Mouse (Mus musculus): ENCODE data around the gene Birc5. TPM values are rescaled to one million over a fixed set of nuclear protein-coding genes. Genes with fewer than 3 reads are reported as not detected.

Gene Birc5
- polyA plus RNA-seq, 1 experiment from 2014 or later = 26.7 TPM

DNA sequence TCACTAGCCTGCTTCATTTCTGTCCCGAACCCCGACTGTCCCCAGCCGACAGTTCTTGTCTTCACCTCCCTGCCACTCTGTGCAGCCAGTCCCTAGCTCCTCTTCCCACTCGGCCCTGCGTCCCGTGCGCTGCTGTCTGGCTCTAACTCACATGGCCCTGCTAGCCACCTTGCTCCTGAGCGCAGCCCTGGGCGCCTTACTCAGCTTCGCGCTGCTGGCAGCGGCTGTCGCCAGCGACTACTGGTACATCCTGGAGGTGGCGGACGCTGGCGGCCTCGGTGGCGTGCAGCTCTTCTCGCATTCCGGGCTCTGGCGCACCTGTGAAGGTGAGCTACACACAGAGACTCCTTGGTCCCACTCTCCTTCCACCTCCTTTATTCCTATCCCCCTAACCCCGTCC is 11.6 kb downstream of the Birc5 start, which contains the start of gene Tmem235:
Tmem235 (plus strand) TSS at position 152 of the 400 bp plus-strand sequence.
- Histone ChIP-seq H3K4me3 (replicated peaks) (no peak within 1 kb of the TSS), H3K27ac (replicated peaks) (no peak within 1 kb of the TSS), H3K4me1 (peaks cover 13% of the 10 kb centered on the region), H3K36me3 (no peaks in the 10 kb centered on the region), H3K9ac (replicated peaks) (0 out of 2 replicates have a peak within 1 kb of the TSS, but pooled peaks have one; percentile 14), H3K9me3 (replicated peaks) (no peaks in the 10 kb centered on the region), H3K27me3 (replicated peaks) (peaks cover 32% of the 10 kb centered on the region), H3K4me2 (peak within 1 kb of the TSS; percentile 26; the same call in 1 of the 2 replicates)
- no peak for ATAC-seq (ENCODE audit: low FRiP score)
- 4% methylated on average over 23 of the region's 23 CpGs for WGBS

DNA sequence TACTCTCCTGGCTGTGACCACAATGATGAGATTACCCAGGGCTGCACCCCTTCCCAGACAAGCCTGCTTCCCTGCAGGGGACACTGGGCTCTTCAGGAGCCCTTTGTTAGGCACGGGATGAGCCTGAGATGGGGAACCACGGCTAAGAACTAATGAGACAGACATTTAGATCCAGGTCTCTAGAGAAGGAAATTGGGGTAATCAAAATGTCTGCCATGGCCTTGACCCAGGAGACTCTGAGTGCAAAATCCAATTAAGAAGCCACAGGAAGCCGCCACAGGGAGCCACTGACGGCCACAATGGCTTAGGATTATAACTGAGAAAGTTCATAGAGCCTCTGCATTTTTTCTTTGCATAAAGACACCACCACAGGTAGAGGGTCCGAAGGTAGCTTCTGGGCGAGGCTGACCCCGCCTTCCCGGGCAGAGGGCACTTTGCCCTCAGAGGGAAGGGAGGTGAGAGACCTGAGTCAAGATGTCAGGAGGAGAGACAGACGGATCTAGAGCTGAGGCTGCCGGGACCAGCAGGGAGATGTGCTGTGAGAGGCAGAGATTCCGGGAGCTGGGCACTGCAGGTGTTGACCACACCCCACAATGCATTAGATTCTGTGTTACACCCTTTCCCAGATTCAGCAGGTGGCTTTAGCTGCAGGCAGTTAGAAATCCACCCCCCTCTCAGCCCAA is 14.3 kb downstream of the Birc5 start:
- no peak overlapping the region for H3K4me3 ChIP-seq (replicated peaks)
- H3K36me3 ChIP-seq = no peaks in the 10 kb centered on the region
- H3K9me3 ChIP-seq (replicated peaks) = no peaks in the 10 kb centered on the region
- H3K4me1 ChIP-seq = peaks cover 25% of the 10 kb centered on the region
- no peak for ATAC-seq (ENCODE audit: low FRiP score)
- no peak overlapping the region for H3K9ac ChIP-seq (replicated peaks)
- peaks cover 32% of the 10 kb centered on the region for H3K27me3 ChIP-seq (replicated peaks)
- H3K27ac ChIP-seq (replicated peaks) = no peak overlapping the region
- WGBS = 40% methylated on average over 11 of the region's 11 CpGs
- H3K4me2 ChIP-seq = no peak overlapping the region

DNA sequence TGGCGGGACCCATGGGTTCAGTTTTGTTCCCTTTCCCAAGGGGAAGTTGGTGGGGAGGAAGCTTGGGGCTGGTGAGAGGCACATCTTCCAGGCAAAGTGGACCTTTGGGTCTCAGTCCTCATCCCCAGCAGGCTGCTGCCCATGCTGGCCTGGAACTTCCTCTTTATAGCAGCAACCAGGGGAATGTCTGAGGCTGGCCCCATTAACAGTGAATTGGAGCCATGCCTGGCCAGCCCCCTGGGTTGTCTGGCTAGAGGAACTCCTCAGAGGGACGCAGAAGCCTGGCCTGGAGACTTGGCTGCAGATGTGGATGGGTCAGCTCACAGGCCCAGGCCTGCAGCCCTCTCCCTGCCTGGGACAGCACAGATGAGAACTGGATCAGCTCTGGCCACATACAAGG is 15.8 kb downstream of the Birc5 start:
- Histone ChIP-seq H3K4me3 (replicated peaks) (no peak overlapping the region), H3K27me3 (replicated peaks) (peaks cover 25% of the 10 kb centered on the region), H3K9ac (replicated peaks) (no peak overlapping the region), H3K4me2 (no peak overlapping the region), H3K36me3 (no peaks in the 10 kb centered on the region), H3K9me3 (replicated peaks) (no peaks in the 10 kb centered on the region), H3K4me1 (peaks cover 25% of the 10 kb centered on the region), H3K27ac (replicated peaks) (no peak overlapping the region)
- 62% methylated on average over 2 of the region's 2 CpGs for WGBS
- no peak for ATAC-seq (ENCODE audit: low FRiP score)

DNA sequence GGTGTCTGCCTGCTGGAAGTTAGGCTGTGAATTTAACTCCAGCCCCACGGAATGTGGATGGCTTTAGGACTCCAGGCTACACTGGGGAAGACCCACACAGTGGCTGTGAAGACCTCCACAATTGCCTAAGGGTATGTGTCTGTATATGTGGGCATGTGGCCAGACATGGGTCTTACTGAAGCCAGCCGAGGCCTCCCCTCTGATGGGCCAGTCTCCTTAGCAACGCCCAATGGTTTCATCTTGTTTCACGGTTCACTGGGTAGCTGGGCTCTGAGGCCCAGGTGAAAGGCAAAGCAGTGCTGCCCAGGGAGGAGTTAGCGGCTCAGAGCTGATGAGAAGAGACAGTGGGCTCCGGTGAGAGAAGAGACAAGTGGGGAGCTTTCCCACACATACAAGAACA is 16.9 kb downstream of the Birc5 start:
- no peaks in the 10 kb centered on the region for H3K9me3 ChIP-seq (replicated peaks)
- no peak for ATAC-seq (ENCODE audit: low FRiP score)
- peak overlapping the region; percentile 13; the same call in 1 of the 2 replicates for H3K27ac ChIP-seq (replicated peaks)
- no peak overlapping the region for H3K4me2 ChIP-seq
- H3K9ac ChIP-seq (replicated peaks) = no peak overlapping the region; the same call in 1 of the 2 replicates
- peaks cover 18% of the 10 kb centered on the region for H3K4me1 ChIP-seq
- peaks cover 13% of the 10 kb centered on the region for H3K27me3 ChIP-seq (replicated peaks)
- H3K4me3 ChIP-seq (replicated peaks) = no peak overlapping the region
- 7% methylated on average over 6 of the region's 6 CpGs for WGBS
- no peaks in the 10 kb centered on the region for H3K36me3 ChIP-seq

DNA sequence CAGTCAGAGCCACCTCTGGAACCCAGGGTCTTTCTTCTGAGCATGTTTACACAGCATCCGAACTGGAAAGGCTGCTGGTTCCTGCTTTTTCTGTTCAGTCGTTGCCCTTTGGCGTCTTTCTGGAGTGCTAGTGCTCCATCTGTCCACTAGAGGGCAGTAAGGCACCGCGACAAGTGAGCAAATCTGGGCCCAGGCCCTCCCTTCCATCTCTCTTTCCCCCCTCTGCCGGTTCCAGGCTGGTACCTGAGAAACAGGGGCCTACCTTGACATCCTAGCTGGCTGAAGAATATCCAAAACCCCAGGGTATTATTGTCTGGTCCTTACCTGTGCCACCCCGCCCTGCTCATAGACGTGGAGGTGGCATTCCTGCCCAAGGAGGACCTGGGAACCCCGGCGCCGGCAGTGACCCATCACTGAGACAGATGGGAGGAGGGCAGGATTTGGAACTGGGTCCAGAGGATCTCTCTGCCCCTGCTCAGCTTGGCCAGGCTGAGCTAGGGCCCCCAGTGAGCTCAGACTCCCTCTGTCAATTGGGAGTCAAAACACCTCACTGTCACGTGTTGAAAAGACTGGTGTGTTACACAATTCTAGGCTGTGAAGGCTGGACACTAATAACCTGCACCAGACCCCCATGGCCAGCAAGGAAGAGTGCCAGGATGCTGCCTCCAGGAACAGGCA is 21.8 kb downstream of the Birc5 start:
- ATAC-seq (ENCODE audit: low FRiP score) = 0 out of 2 replicates have a peak, but pooled peaks have one; percentile 17
- no peaks in the 10 kb centered on the region for H3K36me3 ChIP-seq
- WGBS = 37% methylated on average over 12 of the region's 12 CpGs
- no peaks in the 10 kb centered on the region for H3K9me3 ChIP-seq (replicated peaks)
- 0 out of 2 replicates have a peak overlapping the region, but pooled peaks have one; percentile 20 for H3K9ac ChIP-seq (replicated peaks)
- H3K4me1 ChIP-seq = peaks cover 35% of the 10 kb centered on the region
- no peak overlapping the region; the same call in 1 of the 2 replicates for H3K4me2 ChIP-seq
- H3K4me3 ChIP-seq (replicated peaks) = no peak overlapping the region
- H3K27ac ChIP-seq (replicated peaks) = no peak overlapping the region
- no peaks in the 10 kb centered on the region; the same call in 1 of the 2 replicates for H3K27me3 ChIP-seq (replicated peaks)

DNA sequence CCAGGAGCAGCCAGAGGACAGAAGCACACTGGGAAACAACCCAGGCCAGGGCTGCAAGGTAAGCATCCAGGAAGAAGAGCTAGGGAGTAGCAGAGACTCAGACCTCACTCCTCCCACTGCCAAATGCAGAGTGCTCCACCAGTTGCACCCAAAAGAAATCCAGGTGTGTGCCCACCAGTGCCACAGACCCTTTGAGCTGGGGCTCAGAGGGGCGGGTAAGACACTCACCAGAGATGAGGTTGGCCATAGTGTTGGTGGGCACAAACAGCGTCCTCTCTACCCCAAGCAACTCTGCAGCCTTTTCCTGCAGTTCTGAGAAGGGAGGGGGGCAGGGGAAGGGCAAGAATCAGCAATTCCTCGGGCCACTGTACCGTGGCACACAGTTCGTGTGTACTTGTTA is 22.3 kb downstream of the Birc5 start:
- no peak overlapping the region for H3K4me2 ChIP-seq
- H3K4me1 ChIP-seq = peaks cover 30% of the 10 kb centered on the region
- no peak for ATAC-seq (ENCODE audit: low FRiP score)
- no peaks in the 10 kb centered on the region; the same call in 1 of the 2 replicates for H3K27me3 ChIP-seq (replicated peaks)
- H3K36me3 ChIP-seq = no peaks in the 10 kb centered on the region
- no peak overlapping the region for H3K9ac ChIP-seq (replicated peaks)
- no peaks in the 10 kb centered on the region for H3K9me3 ChIP-seq (replicated peaks)
- H3K4me3 ChIP-seq (replicated peaks) = no peak overlapping the region
- no peak overlapping the region for H3K27ac ChIP-seq (replicated peaks)
- 76% methylated on average over 5 of the region's 5 CpGs for WGBS

DNA sequence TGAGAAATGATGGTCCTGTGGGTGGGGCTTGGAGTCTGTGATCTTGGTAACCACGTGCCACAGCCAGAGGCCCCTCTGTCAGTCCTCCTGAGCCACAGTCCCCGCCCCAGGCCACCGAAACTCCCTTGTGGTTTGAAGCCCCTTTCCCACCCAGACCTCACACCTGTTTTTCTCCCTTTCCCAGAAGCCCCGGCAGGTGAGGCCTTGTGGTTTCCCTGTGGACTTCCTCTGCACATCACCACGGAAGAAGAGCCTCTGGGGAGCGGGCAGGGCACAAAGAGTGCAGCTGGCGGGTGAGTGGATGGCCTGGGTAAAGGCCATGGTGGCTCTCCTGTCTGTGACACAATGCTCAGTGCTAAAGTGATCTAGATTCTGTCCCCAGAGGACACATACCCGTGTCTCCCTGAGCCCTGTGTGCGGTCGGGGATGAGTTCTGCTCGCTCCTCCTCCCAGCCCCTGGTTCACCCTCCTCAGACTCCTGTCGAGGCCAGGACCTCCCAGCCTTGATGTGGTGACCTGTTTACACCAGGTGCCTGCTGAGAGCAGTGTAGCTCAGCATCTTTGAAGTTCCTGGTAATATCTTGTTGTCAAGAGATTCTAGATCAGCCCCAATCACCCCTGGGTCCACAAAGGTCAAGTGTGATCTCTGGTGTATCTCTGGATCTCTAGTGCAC is 23.0 kb downstream of the Birc5 start:
- peaks cover 26% of the 10 kb centered on the region for H3K4me1 ChIP-seq
- H3K9me3 ChIP-seq (replicated peaks) = no peaks in the 10 kb centered on the region
- no peak overlapping the region for H3K9ac ChIP-seq (replicated peaks)
- no peak for ATAC-seq (ENCODE audit: low FRiP score)
- H3K4me3 ChIP-seq (replicated peaks) = peak overlapping the region; percentile 67; the same call in 1 of the 2 replicates
- no peaks in the 10 kb centered on the region; the same call in 1 of the 2 replicates for H3K27me3 ChIP-seq (replicated peaks)
- WGBS = 56% methylated on average over 12 of the region's 12 CpGs
- peak overlapping the region; percentile 98 for H3K4me2 ChIP-seq
- H3K36me3 ChIP-seq = no peaks in the 10 kb centered on the region
- H3K27ac ChIP-seq (replicated peaks) = no peak overlapping the region

DNA sequence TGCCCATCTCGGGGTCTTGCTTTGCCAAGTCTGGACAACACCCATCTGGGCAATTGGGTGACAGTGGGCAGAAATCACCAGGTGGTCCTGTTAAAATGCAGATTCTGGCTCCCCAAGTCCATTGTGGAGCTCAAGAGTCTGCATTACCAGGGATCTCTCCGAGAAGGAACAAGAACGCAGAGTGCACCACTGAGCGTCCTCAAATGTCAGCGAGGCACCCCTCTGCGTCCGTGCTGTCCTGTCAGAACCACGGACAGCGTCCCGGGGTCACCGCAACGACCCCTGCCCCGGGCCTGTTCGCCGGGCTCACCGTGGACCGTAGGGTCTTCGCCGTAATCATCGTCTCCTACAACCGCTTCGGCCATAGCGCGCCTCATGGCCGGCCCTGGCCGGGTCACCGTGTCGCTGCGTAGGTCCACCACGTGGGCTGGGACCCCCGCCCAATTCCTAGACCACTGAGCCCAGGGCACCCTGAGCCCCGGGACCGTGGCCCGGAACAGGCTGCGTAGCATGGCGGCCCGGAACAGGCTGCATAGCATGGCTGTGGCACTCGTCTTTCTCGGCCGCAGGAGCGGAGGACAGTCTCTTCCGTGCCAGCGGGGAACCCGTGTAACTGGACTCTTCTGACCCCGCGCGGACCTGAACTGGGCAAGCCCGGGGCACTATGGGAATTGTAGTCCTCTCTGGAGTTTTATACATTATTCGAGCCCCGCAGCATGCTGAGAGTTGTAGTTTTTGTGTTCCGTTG is 24.0 kb downstream of the Birc5 start, which contains the start of gene Tha1:
Tha1 (minus strand) TSS at position 621 of the 748 bp plus-strand sequence.
- peak within 1 kb of the TSS; percentile 67 for H3K4me3 ChIP-seq (replicated peaks)
- peak within 1 kb of the TSS; percentile 98 for H3K4me2 ChIP-seq
- peak; percentile 78 for ATAC-seq (ENCODE audit: low FRiP score)
- peak within 1 kb of the TSS; percentile 69 for H3K9ac ChIP-seq (replicated peaks)
- no peaks in the 10 kb centered on the region for H3K36me3 ChIP-seq
- WGBS = 2% methylated on average over 51 of the region's 51 CpGs
- no peaks in the 10 kb centered on the region; the same call in 1 of the 2 replicates for H3K27me3 ChIP-seq (replicated peaks)
- H3K4me1 ChIP-seq = peaks cover 31% of the 10 kb centered on the region
- no peaks in the 10 kb centered on the region for H3K9me3 ChIP-seq (replicated peaks)
- peak within 1 kb of the TSS; percentile 42 for H3K27ac ChIP-seq (replicated peaks)

DNA sequence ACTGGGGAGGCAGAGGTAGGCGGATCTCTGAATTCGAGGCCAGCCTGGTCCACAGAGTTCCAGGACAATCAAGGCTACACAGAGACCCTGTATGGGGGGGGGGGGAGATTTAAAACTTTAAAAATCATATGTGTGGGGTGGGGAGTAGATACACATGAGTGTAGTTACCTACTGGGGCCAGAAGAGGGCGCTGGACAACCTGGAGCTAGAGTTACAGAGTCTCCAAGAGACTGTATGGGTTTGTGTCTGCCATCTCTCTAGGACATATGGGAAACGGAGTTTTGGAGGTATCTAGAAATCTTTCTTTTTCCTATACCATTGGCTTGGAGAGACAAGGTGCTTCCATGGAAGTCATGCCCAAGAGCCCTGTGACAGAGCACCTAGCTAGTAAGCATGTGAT is 25.4 kb downstream of the Birc5 start:
- 59% methylated on average over 4 of the region's 4 CpGs for WGBS
- Histone ChIP-seq H3K4me1 (peaks cover 42% of the 10 kb centered on the region), H3K27ac (replicated peaks) (no peak overlapping the region), H3K4me3 (replicated peaks) (no peak overlapping the region), H3K9me3 (replicated peaks) (no peaks in the 10 kb centered on the region), H3K4me2 (no peak overlapping the region), H3K36me3 (no peaks in the 10 kb centered on the region), H3K9ac (replicated peaks) (no peak overlapping the region), H3K27me3 (replicated peaks) (no peaks in the 10 kb centered on the region; the same call in 1 of the 2 replicates)
- ATAC-seq (ENCODE audit: low FRiP score) = no peak

DNA sequence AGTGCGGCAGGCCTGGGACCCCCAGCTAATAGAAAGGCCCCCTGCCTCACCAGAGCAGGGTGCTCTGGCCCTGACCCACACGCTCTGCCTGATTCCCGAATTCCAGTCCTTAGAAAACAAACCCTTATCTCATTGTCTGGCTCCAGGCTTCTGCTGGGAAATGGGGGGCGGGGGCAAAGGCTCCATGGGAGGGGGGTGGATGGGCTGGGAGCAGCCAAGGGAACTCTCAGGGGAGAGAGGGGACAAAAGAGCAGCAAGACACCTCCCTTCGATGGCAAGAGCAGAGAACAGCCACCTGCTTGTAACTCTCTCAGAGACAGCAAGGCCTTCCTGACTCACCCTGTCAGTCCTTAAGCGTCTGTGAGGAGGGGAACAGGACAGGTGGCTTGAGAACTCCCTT is 26.6 kb downstream of the Birc5 start:
- Histone ChIP-seq H3K36me3 (no peaks in the 10 kb centered on the region), H3K9ac (replicated peaks) (no peak overlapping the region), H3K4me2 (no peak overlapping the region), H3K27ac (replicated peaks) (no peak overlapping the region), H3K4me1 (peaks cover 38% of the 10 kb centered on the region), H3K9me3 (replicated peaks) (no peaks in the 10 kb centered on the region), H3K4me3 (replicated peaks) (no peak overlapping the region), H3K27me3 (replicated peaks) (no peaks in the 10 kb centered on the region)
- no peak for ATAC-seq (ENCODE audit: low FRiP score)
- whole genome bisulfite sequencing = 28% methylated on average over 6 of the region's 6 CpGs

Measured in neural tube, embryonic 15.5 days (tissue).